Mouse (Mus musculus) left cerebral cortex, postnatal 4 days (tissue): ENCODE data around the gene Phf21a. TPM values are rescaled to one million over a fixed set of nuclear protein-coding genes. Genes with fewer than 3 reads are reported as not detected.
A peak's percentile ranks its signal among the peaks of the same experiment; 100 is the strongest.

Experiments used
- DNase-seq: peaks from one replicate; pipeline ENCODE4 v3.0.0-alpha.2; 2022
- intact Hi-C: fragments of 180-260 bp; cut with DNase I; formaldehyde crosslinking; loops from one replicate; pipeline ENCODE4 v1.15.1; 2025
- total RNA-seq, 2 experiments: library from RNA; stranded (reverse); gene quantifications; 2 replicates each; pipeline ENCODE4 v1.2.3; 2021

Phf21a gene
- total RNA-seq, 2 experiments from 2014 or later = 95.7 to 102 TPM

GRCm38 (mm10) chr2:92173186-92173585 lies 80.3 kb downstream of the Phf21a start:
- DNase-seq = no peak
- intact Hi-C loops = no loop called here

GRCm38 (mm10) chr2:92174265-92174664 lies 81.3 kb downstream of the Phf21a start:
- intact Hi-C loops = no loop called here
- DNase-seq = peak; percentile 41

- intact Hi-C loops = no loop called here
- no peak for DNase-seq
These were observed 82.1 kb downstream of the Phf21a start for GRCm38 (mm10) chr2:92175002-92175401.

- DNase-seq = no peak
- intact Hi-C loops = no loop called here
These were observed 83.4 kb downstream of the Phf21a start for GRCm38 (mm10) chr2:92176292-92176691.

- intact Hi-C loops = loop anchor here (2.0 to 10.0 kb wide), 2 partner anchors 123 to 153 kb away; no protein-coding TSS in a partner anchor
- peak; percentile 24 for DNase-seq
These were observed 89.3 kb downstream of the Phf21a start for GRCm38 (mm10) chr2:92182146-92182756.

- intact Hi-C loops = loop anchor here (2.0 to 10.0 kb wide), 2 partner anchors 124 to 152 kb away; no protein-coding TSS in a partner anchor
- peak; percentile 78 for DNase-seq
These were observed 90.1 kb downstream of the Phf21a start for GRCm38 (mm10) chr2:92182981-92183501.

GRCm38 (mm10) chr2:92183613-92184076 lies 90.7 kb downstream of the Phf21a start:
- intact Hi-C loops = loop anchor here (2.0 to 10.0 kb wide), 2 partner anchors 125 to 151 kb away; no protein-coding TSS in a partner anchor
- peak; percentile 95 for DNase-seq

GRCm38 (mm10) chr2:92184077-92184921 lies 91.4 kb downstream of the Phf21a start:
- peak; percentile 67 for DNase-seq
- intact Hi-C loops = loop anchor here (10.0 kb wide), 1 partner anchor 151 kb away; no protein-coding TSS in a partner anchor

GRCm38 (mm10) chr2:92185062-92185765 lies 92.3 kb downstream of the Phf21a start:
- DNase-seq = peak; percentile 46
- intact Hi-C loops = loop anchor here (10.0 kb wide), 1 partner anchor 150 kb away; no protein-coding TSS in a partner anchor

- DNase-seq = no peak
- intact Hi-C loops = loop anchor here (10.0 kb wide), 1 partner anchor 149 kb away; no protein-coding TSS in a partner anchor
These were observed 93.0 kb downstream of the Phf21a start for GRCm38 (mm10) chr2:92185766-92186450.

- intact Hi-C loops = loop anchor here (10.0 kb wide), 1 partner anchor 148 kb away; no protein-coding TSS in a partner anchor
- DNase-seq = no peak
These were observed 94.1 kb downstream of the Phf21a start for GRCm38 (mm10) chr2:92187061-92187460.

- intact Hi-C loops = loop anchor here (10.0 kb wide), 1 partner anchor 146 kb away; no protein-coding TSS in a partner anchor
- DNase-seq = no peak
These were observed 95.8 kb downstream of the Phf21a start for GRCm38 (mm10) chr2:92188744-92189143.

- intact Hi-C loops = no loop called here
- no peak for DNase-seq
These were observed 98.0 kb downstream of the Phf21a start for GRCm38 (mm10) chr2:92190960-92191359.

GRCm38 (mm10) chr2:92191826-92192581 lies 99.1 kb downstream of the Phf21a start:
- no peak for DNase-seq
- intact Hi-C loops = no loop called here

GRCm38 (mm10) chr2:92198126-92198525 lies 105.2 kb downstream of the Phf21a start:
- intact Hi-C loops = no loop called here
- DNase-seq = no peak

GRCm38 (mm10) chr2:92198747-92199146 lies 105.8 kb downstream of the Phf21a start:
- intact Hi-C loops = no loop called here
- DNase-seq = no peak

- intact Hi-C loops = no loop called here
- no peak for DNase-seq
These were observed 106.8 kb downstream of the Phf21a start for GRCm38 (mm10) chr2:92199562-92200286.

GRCm38 (mm10) chr2:92202319-92203040 lies 109.6 kb downstream of the Phf21a start:
- intact Hi-C loops = no loop called here
- DNase-seq = no peak
